Mouse (Mus musculus): ENCODE data around the gene Dnajb2. TPM values are rescaled to one million over a fixed set of nuclear protein-coding genes. Genes with fewer than 3 reads are reported as not detected.
A peak's percentile ranks its signal among the peaks of the same experiment; 100 is the strongest.

The Dnajb2 gene
- total and polyA plus RNA-seq, 3 experiments = 6.8 to 15.2 (median 13.8) TPM

DNA sequence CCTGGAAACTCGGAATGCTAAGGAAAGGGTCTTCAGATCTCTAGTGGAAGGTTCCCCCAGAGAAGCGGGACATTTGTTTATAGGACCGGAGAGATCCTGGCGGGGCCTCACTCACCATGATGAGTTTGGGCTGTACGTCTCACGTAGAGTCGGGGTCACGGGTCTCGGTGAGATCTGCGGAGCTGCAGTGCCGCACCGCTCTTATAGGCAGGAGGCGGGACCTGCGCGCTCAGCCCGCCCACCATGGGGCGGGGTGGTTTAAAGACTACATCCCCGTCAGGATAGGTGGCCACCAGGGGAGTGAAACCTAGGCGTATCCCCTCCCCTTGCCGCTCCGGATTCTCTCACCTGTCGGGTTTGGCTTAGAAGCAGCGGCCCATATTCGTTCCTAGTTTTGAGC lies 17.1 kb upstream of the Dnajb2 start:
- DNase-seq (ENCODE audit: extremely low read depth) = peak; percentile 87
- peaks cover 2% of the 10 kb centered on the region for H3K9me3 ChIP-seq (replicated peaks; ENCODE audit: low read length)
- peaks cover 27 to 65% of the 10 kb centered on the region in 2 experiments for H3K4me1 ChIP-seq (ENCODE audit: control insufficient read depth in 1 of 2, insufficient read depth in 2 of 2)
- in situ Hi-C loops (cut with MboI; ENCODE audit: low pct_ligation_motif_present, low pct_unique_long_range_greater_than_20kb, low sequenced_read_pairs) (no loop called here), dilution Hi-C loops (cut with MboI; ENCODE audit: extremely low pct_ligation_motif_present, extremely low pct_unique_long_range_greater_than_20kb, low sequenced_read_pairs) (no loop called here)
- peak overlapping the region; percentile 88 for H3K9ac ChIP-seq (ENCODE audit: insufficient read depth, low read depth)
- H3K27me3 ChIP-seq (replicated peaks) = no peaks in the 10 kb centered on the region
- peak overlapping the region; percentile 74 to 94 (median 88) for H3K4me3 ChIP-seq (replicated peaks in 1 of 3; ENCODE audit: low read depth in 2 of 3, low read length in 2 of 3, poor library complexity in 1 of 3)
- H3K36me3 ChIP-seq (replicated peaks in 1 of 2; ENCODE audit: control insufficient read depth in 1 of 2, insufficient read depth in 1 of 2, low read length in 1 of 2) = peaks cover 25 to 36% of the 10 kb centered on the region in 2 experiments
- no peak; the same call in 1 of the 2 replicates for TF ChIP-seq CHD2 (IDR thresholded peaks at IDR 0.05; ENCODE audit: low read length)
- peak; percentile 99 for TF ChIP-seq NELFE (IDR thresholded peaks at IDR 0.05; ENCODE audit: low read depth, low read length)
- no peak for TF ChIP-seq JUN (IDR thresholded peaks at IDR 0.05; ENCODE audit: insufficient read depth, low read depth, low read length)
- peak; percentile 100 for TF ChIP-seq POLR2A (IDR thresholded peaks at IDR 0.05; ENCODE audit: low read depth, low read length)
- TF ChIP-seq PAX5 (IDR thresholded peaks at IDR 0.05; ENCODE audit: low read length) = no peak
- TF ChIP-seq USF2 (conservative IDR thresholded peaks at IDR 0.05; ENCODE audit: low read depth, low read length) = no peak
- no peak; the same call in 1 of the 2 replicates for TF ChIP-seq IRF4 (IDR thresholded peaks at IDR 0.05; ENCODE audit: low read depth, low read length)
- no peak for TF ChIP-seq JUND (conservative IDR thresholded peaks at IDR 0.05; ENCODE audit: low read depth, low read length)
- no peak for TF ChIP-seq ZC3H11A (IDR thresholded peaks at IDR 0.05; ENCODE audit: low read depth, low read length)
- 0 out of 2 replicates have a peak, but pooled peaks have one; percentile 20 for TF ChIP-seq UBTF (IDR thresholded peaks at IDR 0.05; ENCODE audit: low read depth, low read length)
- no peak for TF ChIP-seq MAFK (IDR thresholded peaks at IDR 0.05; ENCODE audit: insufficient replicate concordance, low read length)
- 0 out of 2 replicates have a peak, but pooled peaks have one; percentile 45 for TF ChIP-seq MYC (IDR thresholded peaks at IDR 0.05; ENCODE audit: low read depth, low read length)
- peak; percentile 97 for TF ChIP-seq POLR2AphosphoS2 (IDR thresholded peaks at IDR 0.05; ENCODE audit: low read depth, low read length)
- TF ChIP-seq CHD1 (IDR thresholded peaks at IDR 0.05; ENCODE audit: low read depth, low read length) = no peak
- TF ChIP-seq MAX (IDR thresholded peaks at IDR 0.05; ENCODE audit: low read length) = 0 out of 2 replicates have a peak, but pooled peaks have one; percentile 13
- TF ChIP-seq HCFC1 (IDR thresholded peaks at IDR 0.05; ENCODE audit: low read depth, low read length) = no peak
- no peak for TF ChIP-seq ZKSCAN1 (IDR thresholded peaks at IDR 0.05; ENCODE audit: borderline replicate concordance, low read depth, low read length)
- no peak for TF ChIP-seq SMC3 (IDR thresholded peaks at IDR 0.05; ENCODE audit: low read depth, low read length)
- no peak for TF ChIP-seq ETS1 (conservative IDR thresholded peaks at IDR 0.05; ENCODE audit: low read depth, low read length)
- TF ChIP-seq TCF12 (IDR thresholded peaks at IDR 0.05; ENCODE audit: low read depth, low read length) = peak; percentile 93
- TF ChIP-seq NRF1 (IDR thresholded peaks at IDR 0.05; ENCODE audit: low read depth, low read length) = peak; percentile 50
- TF ChIP-seq CTCF (conservative IDR thresholded peaks at IDR 0.05 in 1 of 2, IDR thresholded peaks at IDR 0.05 in 1 of 2; ENCODE audit: low read depth in 2 of 2, low read length in 2 of 2) = no peak
- TF ChIP-seq BHLHE40 (IDR thresholded peaks at IDR 0.05; ENCODE audit: low read depth, low read length) = no peak; the same call in none of the 2 replicates
- TF ChIP-seq MXI1 (IDR thresholded peaks at IDR 0.05; ENCODE audit: low read depth, low read length) = no peak
- TF ChIP-seq E2F4 (IDR thresholded peaks at IDR 0.05; ENCODE audit: insufficient replicate concordance, low read depth, low read length) = no peak
- no peak for TF ChIP-seq KAT2A (IDR thresholded peaks at IDR 0.05; ENCODE audit: insufficient replicate concordance, low read length)
- TF ChIP-seq GABPA (IDR thresholded peaks at IDR 0.05; ENCODE audit: insufficient replicate concordance, low read depth, low read length) = no peak
- TF ChIP-seq ZNF384 (IDR thresholded peaks at IDR 0.05; ENCODE audit: low read depth, low read length) = no peak
- peak; percentile 98 for TF ChIP-seq ZMIZ1 (IDR thresholded peaks at IDR 0.05; ENCODE audit: low read depth, low read length)
- TF ChIP-seq SIN3A (IDR thresholded peaks at IDR 0.05; ENCODE audit: low read length) = 0 out of 2 replicates have a peak, but pooled peaks have one; percentile 28
- TF ChIP-seq EP300 (IDR thresholded peaks at IDR 0.05; ENCODE audit: low read length) = no peak
- peak; percentile 98 for TF ChIP-seq TBP (conservative IDR thresholded peaks at IDR 0.05; ENCODE audit: low read depth, low read length)
- TF ChIP-seq RAD21 (IDR thresholded peaks at IDR 0.05; ENCODE audit: low read depth, low read length) = no peak
- peak; percentile 56; the same call in 1 of the 2 replicates for TF ChIP-seq RCOR1 (conservative IDR thresholded peaks at IDR 0.05; ENCODE audit: low read depth, low read length)
- TF ChIP-seq USF1 (IDR thresholded peaks at IDR 0.05; ENCODE audit: low read depth, low read length) = no peak
- no peak for TF ChIP-seq ELF1 (IDR thresholded peaks at IDR 0.05; ENCODE audit: low read depth, low read length)
- 0 out of 2 replicates have a peak, but pooled peaks have one; percentile 38 for TF ChIP-seq MAZ (IDR thresholded peaks at IDR 0.05; ENCODE audit: low read depth, low read length)
- TF ChIP-seq MEF2A (IDR thresholded peaks at IDR 0.05; ENCODE audit: borderline replicate concordance, low read depth, low read length) = no peak; the same call in 1 of the 2 replicates
- H3K4me2 ChIP-seq (ENCODE audit: insufficient read depth, low read depth, poor library complexity, severe bottlenecking) = peak overlapping the region; percentile 48
- H3K79me2 ChIP-seq (replicated peaks; ENCODE audit: control insufficient read depth, extremely low read depth, insufficient read depth, poor library complexity, severe bottlenecking) = peaks cover 35% of the 10 kb centered on the region
- peak overlapping the region; percentile 81; the same call in 1 of the 2 replicates for H3K27ac ChIP-seq (ENCODE audit: insufficient read depth, low read depth)

All from CH12.LX (cell line).